11 mouse cellular contexts compared by ENCODE assay signal in genomic region chr7:74942917-74943316, GRCm38 (mm10).
DNase-seq lines count a peak whose midpoint lies in the region; ATAC-seq and TF ChIP-seq lines count a peak whose summit lies in the region.
"Had no signal": no experiment of that assay in that cellular context is flagged by ENCODE, and none has a peak within 500 bp of the region (broad histone marks: within the 10 kb centered on the region; RNA-seq: fewer than 3 reads in every experiment).

No protein-coding gene starts in this region.

- no peak overlapping the region for H3K9ac ChIP-seq in forebrain, embryonic 14.5 days (ENCODE audit: low read length)
- H3K9ac ChIP-seq in midbrain, postnatal 0 days (replicated peaks; ENCODE audit: low read length, poor library complexity, severe bottlenecking) = no peak overlapping the region
- H3K9ac ChIP-seq in midbrain, embryonic 16.5 days (ENCODE audit: low read depth, low read length) = no peak overlapping the region
- no peak overlapping the region for H3K9ac ChIP-seq in stomach, postnatal 0 days (ENCODE audit: low read length)

- H3K27ac ChIP-seq in forebrain, embryonic 14.5 days (ENCODE audit: low read depth, low read length) = no peak overlapping the region
- no peak overlapping the region for H3K27ac ChIP-seq in forebrain, embryonic 10.5 days
- no peak overlapping the region for H3K27ac ChIP-seq in midbrain, postnatal 0 days (ENCODE audit: low read depth, low read length)
- H3K27ac ChIP-seq in midbrain, embryonic 16.5 days (ENCODE audit: low read length) = no peak overlapping the region
- H3K27ac ChIP-seq in stomach, postnatal 0 days (replicated peaks) = no peak overlapping the region

- 70% methylated on average over 4 of the region's 4 CpGs for WGBS in forebrain, embryonic 14.5 days
- WGBS in forebrain, embryonic 10.5 days = 91% methylated on average over 4 of the region's 4 CpGs
- WGBS in midbrain, postnatal 0 days = 74% methylated on average over 4 of the region's 4 CpGs
- WGBS in midbrain, embryonic 16.5 days = 74% methylated on average over 4 of the region's 4 CpGs
- 65% methylated on average over 4 of the region's 4 CpGs for WGBS in stomach, postnatal 0 days

- H3K4me3 ChIP-seq in forebrain, embryonic 14.5 days (ENCODE audit: low read depth, low read length) = no peak overlapping the region
- H3K4me3 ChIP-seq in forebrain, embryonic 10.5 days = no peak overlapping the region
- H3K4me3 ChIP-seq in midbrain, postnatal 0 days (ENCODE audit: low read depth, low read length) = no peak overlapping the region
- no peak overlapping the region for H3K4me3 ChIP-seq in midbrain, embryonic 16.5 days (ENCODE audit: low read depth, low read length)
- H3K4me3 ChIP-seq in stomach, postnatal 0 days (ENCODE audit: low read depth, low read length) = no peak overlapping the region

- no peak for TF ChIP-seq EP300 in stomach, postnatal 0 days (optimal IDR thresholded peaks at IDR 0.05)

- peak; percentile 64 for DNase-seq in forebrain, embryonic 14.5 days (ENCODE audit: low spot score)
- DNase-seq in forebrain, embryonic 10.5 days (ENCODE audit: extremely low spot score, low spot score) = no peak
- peak; percentile 27 for DNase-seq in midbrain, postnatal 0 days (ENCODE audit: low spot score)
- peak; percentile 3 to 36 for DNase-seq in left cerebral cortex, adult 18-20 months (ENCODE audit: low spot score in 2 of 2)
- no peak for DNase-seq in gastrocnemius, adult 8-10 months (ENCODE audit: low spot score in 2 of 2)
- DNase-seq in adrenal gland, adult (ENCODE audit: inconsistent age in 2 of 2, low spot score in 1 of 2) = no peak
- DNase-seq in stomach, postnatal 0 days (ENCODE audit: low spot score) = no peak
- DNase-seq: heart, adult 11 months; lung, postnatal 4 days had no signal

- H3K4me1 ChIP-seq in forebrain, embryonic 14.5 days (ENCODE audit: control insufficient read depth, insufficient read depth, low read length) = no peaks in the 10 kb centered on the region
- no peaks in the 10 kb centered on the region for H3K4me1 ChIP-seq in forebrain, embryonic 10.5 days
- no peaks in the 10 kb centered on the region for H3K4me1 ChIP-seq in midbrain, postnatal 0 days (ENCODE audit: insufficient read depth, low read length)
- H3K4me1 ChIP-seq in midbrain, embryonic 16.5 days (ENCODE audit: control insufficient read depth, insufficient read depth, low read length) = no peaks in the 10 kb centered on the region
- H3K4me1 ChIP-seq in stomach, postnatal 0 days (replicated peaks; ENCODE audit: control insufficient read depth, insufficient read depth) = no peaks in the 10 kb centered on the region

- no peaks in the 10 kb centered on the region for H3K9me3 ChIP-seq in forebrain, embryonic 14.5 days (replicated peaks; ENCODE audit: control insufficient read depth, low read length)
- no peaks in the 10 kb centered on the region for H3K9me3 ChIP-seq in forebrain, embryonic 10.5 days
- no peaks in the 10 kb centered on the region for H3K9me3 ChIP-seq in midbrain, postnatal 0 days (ENCODE audit: low read length)
- no peaks in the 10 kb centered on the region for H3K9me3 ChIP-seq in midbrain, embryonic 16.5 days (replicated peaks; ENCODE audit: control insufficient read depth, low read length, poor library complexity, severe bottlenecking)
- H3K9me3 ChIP-seq in stomach, postnatal 0 days (ENCODE audit: control insufficient read depth, low read length) = no peaks in the 10 kb centered on the region

- no peak overlapping the region for H3K4me2 ChIP-seq in forebrain, embryonic 14.5 days (ENCODE audit: low read length)
- no peak overlapping the region for H3K4me2 ChIP-seq in midbrain, postnatal 0 days (ENCODE audit: low read depth, low read length, poor library complexity, severe bottlenecking)
- no peak overlapping the region for H3K4me2 ChIP-seq in midbrain, embryonic 16.5 days (ENCODE audit: low read length)
- no peak overlapping the region for H3K4me2 ChIP-seq in stomach, postnatal 0 days (replicated peaks; ENCODE audit: low read depth)

- no peaks in the 10 kb centered on the region for H3K27me3 ChIP-seq in forebrain, embryonic 14.5 days (replicated peaks; ENCODE audit: control insufficient read depth, insufficient read depth, low read length)
- H3K27me3 ChIP-seq in forebrain, embryonic 10.5 days (ENCODE audit: poor library complexity, severe bottlenecking) = no peaks in the 10 kb centered on the region
- H3K27me3 ChIP-seq in midbrain, postnatal 0 days (ENCODE audit: insufficient read depth, low read length) = no peaks in the 10 kb centered on the region
- no peaks in the 10 kb centered on the region for H3K27me3 ChIP-seq in midbrain, embryonic 16.5 days (ENCODE audit: control insufficient read depth, insufficient read depth, low read depth, low read length)
- no peaks in the 10 kb centered on the region for H3K27me3 ChIP-seq in stomach, postnatal 0 days (ENCODE audit: control insufficient read depth, insufficient read depth, low read length)

- peak; percentile 57; the same call in 1 of the 2 replicates for ATAC-seq in forebrain, embryonic 14.5 days
- ATAC-seq in midbrain, postnatal 0 days (ENCODE audit: low FRiP score) = no peak
- ATAC-seq in midbrain, embryonic 16.5 days = no peak
- ATAC-seq in stomach, postnatal 0 days (ENCODE audit: low FRiP score, low TSS enrichment) = no peak
- ATAC-seq: intestine, postnatal 0 days had no signal

- no peak for TF ChIP-seq CTCF in midbrain, postnatal 0 days (IDR thresholded peaks at IDR 0.05)
- no peak for TF ChIP-seq CTCF in stomach, postnatal 0 days (IDR thresholded peaks at IDR 0.05; ENCODE audit: low read depth)

- H3K36me3 ChIP-seq in forebrain, embryonic 14.5 days (ENCODE audit: control insufficient read depth, insufficient read depth, low read length) = no peaks in the 10 kb centered on the region
- no peaks in the 10 kb centered on the region for H3K36me3 ChIP-seq in forebrain, embryonic 10.5 days (replicated peaks)
- H3K36me3 ChIP-seq in midbrain, postnatal 0 days (ENCODE audit: insufficient read depth, low read length) = no peaks in the 10 kb centered on the region
- H3K36me3 ChIP-seq in midbrain, embryonic 16.5 days (ENCODE audit: control insufficient read depth, insufficient read depth, low read length) = no peaks in the 10 kb centered on the region
- H3K36me3 ChIP-seq in stomach, postnatal 0 days (ENCODE audit: control insufficient read depth, insufficient read depth, low read length) = no peaks in the 10 kb centered on the region

Comparison
In these comparisons a context has a peak if more than half of its experiments do, and no peak if none do; other contexts are left out.
1. DNase-seq: peak in forebrain, embryonic 14.5 days (single experiment), midbrain, postnatal 0 days (single experiment) and left cerebral cortex, adult 18-20 months (2 of 2); none in forebrain, embryonic 10.5 days (single experiment), gastrocnemius, adult 8-10 months (0 of 2), adrenal gland, adult (0 of 2) and stomach, postnatal 0 days (single experiment).